Mouse (Mus musculus) liver, postnatal 0 days (tissue): Measurements from ENCODE around the gene Ercc6.

ENCODE experiments used
- CTCF ChIP-seq: sonication (generic); IDR thresholded peaks from 2 replicates; pipeline ENCODE4 v1.5.1; 2016; ENCODE audit warnings: antibody characterized with exemption, low read depth
- EP300 ChIP-seq: IDR thresholded peaks from 2 replicates; pipeline ENCODE4 v1.6.1; 2016; ENCODE audit warnings: antibody characterized with exemption, low read depth, mild to moderate bottlenecking

DNA sequence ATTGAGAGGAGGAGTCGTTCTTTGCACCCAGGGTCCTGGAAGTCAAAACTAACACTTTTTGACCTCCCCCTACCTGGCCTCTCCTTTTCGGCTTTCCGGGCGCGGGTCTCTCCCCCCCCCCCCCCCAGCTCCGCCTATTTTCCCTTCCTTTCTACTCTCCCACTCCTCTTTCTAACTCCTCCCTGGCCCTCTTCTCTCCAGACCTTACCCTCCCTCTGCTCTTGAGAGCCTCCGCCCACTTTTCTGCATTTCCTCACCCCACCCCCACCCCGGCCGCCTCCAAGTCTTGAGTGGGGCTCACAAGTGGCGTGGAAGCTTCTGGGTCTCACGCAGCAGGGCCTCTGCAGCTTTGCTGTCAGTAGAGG lies 47.8 kb upstream of the Ercc6 start:
- no peak for TF ChIP-seq CTCF
- no peak for TF ChIP-seq EP300
